In the genomic region with DNA sequence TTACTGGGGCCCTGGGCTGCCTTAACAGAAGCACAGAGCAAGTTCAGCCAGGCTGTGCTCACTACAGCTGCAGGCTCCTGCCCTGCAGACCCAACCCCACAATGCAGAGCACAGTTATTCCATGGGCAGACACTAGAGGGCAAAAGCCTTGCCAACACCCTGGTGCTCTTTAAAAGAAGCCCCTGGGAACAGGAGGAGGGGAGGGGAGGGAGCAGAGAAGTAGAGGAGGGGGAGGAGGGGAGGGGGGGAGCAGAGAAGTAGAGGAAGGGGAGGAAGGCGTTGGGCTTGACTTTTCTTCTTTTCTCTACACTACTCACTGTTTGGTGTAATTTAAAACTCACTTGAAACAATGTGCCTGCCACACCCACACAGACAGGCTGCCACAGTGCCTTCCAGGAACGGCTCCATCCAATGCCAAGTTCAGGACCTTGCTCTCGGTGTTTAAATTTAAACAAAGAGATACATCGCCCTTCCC, we compare ENCODE assay signal across 8 mouse cellular contexts.
A peak's percentile ranks its signal among the peaks of the same experiment; 100 is the strongest.
DNase-seq lines count a peak whose midpoint lies in the region; ATAC-seq and TF ChIP-seq lines count a peak whose summit lies in the region.

No protein-coding gene starts in this region.

- WGBS in forebrain, embryonic 15.5 days: 10% methylated on average over 4 of the region's 4 CpGs

- 0 out of 2 replicates have a peak overlapping the region, but pooled peaks have one; percentile 36 for H3K27ac ChIP-seq in layer of hippocampus, adult 2 months
- H3K27ac ChIP-seq in forebrain, embryonic 15.5 days (replicated peaks): no peak overlapping the region

- peaks cover 28% of the 10 kb centered on the region for H3K4me1 ChIP-seq in forebrain, embryonic 15.5 days

- H3K27me3 ChIP-seq in forebrain, embryonic 15.5 days: no peaks in the 10 kb centered on the region
- H3K27me3 ChIP-seq in myocyte (ENCODE audit: control insufficient read depth, insufficient read depth, insufficient read length): no peaks in the 10 kb centered on the region

- H3K36me3 ChIP-seq in forebrain, embryonic 15.5 days: no peaks in the 10 kb centered on the region
- H3K36me3 ChIP-seq in myocyte (ENCODE audit: control insufficient read depth, insufficient read depth): no peaks in the 10 kb centered on the region

- no peak for DNase-seq in layer of hippocampus, adult 2 months (ENCODE audit: low spot score in 2 of 2)
- DNase-seq in layer of hippocampus, adult 9-10 months (ENCODE audit: low spot score): no peak
- peak; percentile 49 for DNase-seq in T-cell, adult 2 months (ENCODE audit: low spot score)
- DNase-seq in right cerebral cortex, adult 18-20 months: no peak
- DNase-seq in ovary, postnatal 10 days (ENCODE audit: low spot score): no peak
- no peak for DNase-seq in layer of hippocampus, adult 8-10 months (ENCODE audit: low spot score in 2 of 2)

- ATAC-seq in forebrain, embryonic 15.5 days (replicated peaks): 0 out of 2 replicates have a peak, but pooled peaks have one; percentile 24

- TF ChIP-seq POLR2A in myocyte (IDR thresholded peaks at IDR 0.05; ENCODE audit: insufficient read length, low read depth): no peak

- H3ac ChIP-seq in myocyte (ENCODE audit: control insufficient read depth, insufficient read length): no peak overlapping the region

- H3K9ac ChIP-seq in forebrain, embryonic 15.5 days (replicated peaks): no peak overlapping the region

- no peak overlapping the region for H3K4me3 ChIP-seq in layer of hippocampus, adult 2 months
- no peak overlapping the region for H3K4me3 ChIP-seq in forebrain, embryonic 15.5 days
- H3K4me3 ChIP-seq in myocyte: no peak overlapping the region

- H3K79me2 ChIP-seq in myocyte (ENCODE audit: control insufficient read depth, insufficient read depth): no peaks in the 10 kb centered on the region

- H3K4me2 ChIP-seq in forebrain, embryonic 15.5 days (replicated peaks): no peak overlapping the region
- peak overlapping the region; percentile 13 for H3K4me2 ChIP-seq in myocyte (ENCODE audit: low read depth)

- peak; percentile 71 for TF ChIP-seq CTCF in layer of hippocampus, adult 2 months (conservative IDR thresholded peaks at IDR 0.05)

- no peaks in the 10 kb centered on the region for H3K9me3 ChIP-seq in forebrain, embryonic 15.5 days

TF ChIP-seq in myocyte, 11 proteins besides CTCF, POLR2A, EP300 and RAD21:
- TF ChIP-seq REST (IDR thresholded peaks at IDR 0.05; ENCODE audit: insufficient read depth, insufficient read length): no peak
- no peak for TF ChIP-seq MAX (IDR thresholded peaks at IDR 0.05; ENCODE audit: low read depth)
- no peak for TF ChIP-seq TCF3 (IDR thresholded peaks at IDR 0.05; ENCODE audit: insufficient read length, low read depth)
- TF ChIP-seq CEBPB (IDR thresholded peaks at IDR 0.05; ENCODE audit: insufficient read depth, poor library complexity, severe bottlenecking): no peak
- TF ChIP-seq MYOD1 (IDR thresholded peaks at IDR 0.05; ENCODE audit: control insufficient read depth in 1 of 3, insufficient read length in 2 of 3, low read depth in 2 of 3): no peak
- no peak for TF ChIP-seq TCF12 (IDR thresholded peaks at IDR 0.05; ENCODE audit: insufficient read depth, poor library complexity, severe bottlenecking)
- TF ChIP-seq MYOG (IDR thresholded peaks at IDR 0.05; ENCODE audit: control insufficient read depth in 1 of 3, insufficient read depth in 1 of 3, insufficient read length in 2 of 3, low read depth in 2 of 3): no peak
- no peak for TF ChIP-seq USF1 (IDR thresholded peaks at IDR 0.05; ENCODE audit: low read depth)
- TF ChIP-seq POLR2AphosphoS2 (IDR thresholded peaks at IDR 0.05; ENCODE audit: insufficient read length, low read depth): no peak
- TF ChIP-seq SRF (IDR thresholded peaks at IDR 0.05; ENCODE audit: control insufficient read depth, insufficient read length, low read depth): no peak
- TF ChIP-seq E2F4 (IDR thresholded peaks at IDR 0.05; ENCODE audit: insufficient read depth): no peak
